Mouse (Mus musculus) MEL (cell line): ENCODE data around the gene Nop16.

Source experiments
- CTCF ChIP-seq, 3 experiments: IDR thresholded peaks in 2 of 3; conservative IDR thresholded peaks in 1 of 3; 2 replicates each; pipeline ENCODE4 v1.5.1; 2011 to 2012; ENCODE audit warnings: low read length in 3 of 3, low read depth in 2 of 3, mild to moderate bottlenecking in 2 of 3, improper control_type of control experiment in 1 of 3, inconsistent platforms in 1 of 3, mixed read lengths in 1 of 3, moderate library complexity in 1 of 3; ENCODE audit not compliant: control insufficient read depth in 1 of 3, insufficient read depth in 1 of 3, poor library complexity in 1 of 3, severe bottlenecking in 1 of 3
- HCFC1 ChIP-seq: IDR thresholded peaks from 2 replicates; pipeline ENCODE4 v1.6.1; 2012; ENCODE audit warnings: low read depth, mild to moderate bottlenecking, inconsistent platforms, low read length, improper control_type of control experiment, moderate library complexity
- NELFE ChIP-seq: IDR thresholded peaks from 2 replicates; pipeline ENCODE4 v1.6.1; 2011; ENCODE audit warnings: low read depth, low read length, improper control_type of control experiment
- POLR2A ChIP-seq, 2 experiments: IDR thresholded peaks; 2 replicates each; pipeline ENCODE4 v1.6.1; 2011 to 2012; ENCODE audit warnings: low read length in 2 of 2, mild to moderate bottlenecking in 2 of 2, control low read depth in 1 of 2, improper control_type of control experiment in 1 of 2, low read depth in 1 of 2, moderate library complexity in 1 of 2; ENCODE audit not compliant: control insufficient read depth in 1 of 2, insufficient read depth in 1 of 2, poor library complexity in 1 of 2
- TBP ChIP-seq: IDR thresholded peaks from 2 replicates; pipeline ENCODE4 v1.8.0; 2011; ENCODE audit warnings: low read depth, low read length, improper control_type of control experiment
- USF1 ChIP-seq: IDR thresholded peaks from 2 replicates; pipeline ENCODE4 v1.6.1; 2014; ENCODE audit warnings: low read depth, mild to moderate bottlenecking, inconsistent platforms, low read length, improper control_type of control experiment, moderate library complexity

- TF ChIP-seq POLR2A (IDR thresholded peaks at IDR 0.05; ENCODE audit: control insufficient read depth in 1 of 2, insufficient read depth in 1 of 2, low read depth in 1 of 2, low read length in 2 of 2, poor library complexity in 1 of 2) (no peak), TBP (no peak), CTCF (IDR thresholded peaks at IDR 0.05 in 2 of 3, conservative IDR thresholded peaks at IDR 0.05 in 1 of 3; ENCODE audit: control insufficient read depth in 1 of 3, insufficient read depth in 1 of 3, low read depth in 2 of 3, low read length in 3 of 3, poor library complexity in 1 of 3, severe bottlenecking in 1 of 3) (no peak), NELFE (no peak), HCFC1 (no peak), USF1 (no peak)
Measured at GRCm38 (mm10) chr13:54548036-54548435, 41.9 kb downstream of the Nop16 start.
